Mouse (Mus musculus) stomach, postnatal 0 days (tissue): ENCODE results near the gene Irgm2.

ENCODE experiments used
- CTCF ChIP-seq: IDR thresholded peaks from 2 replicates; pipeline ENCODE4 v1.5.1; 2016; ENCODE audit warnings: antibody characterized with exemption, low read depth, mild to moderate bottlenecking, moderate library complexity
- EP300 ChIP-seq: optimal IDR thresholded peaks from 2 replicates; pipeline ENCODE3; 2016; ENCODE audit warnings: antibody characterized with exemption

DNA sequence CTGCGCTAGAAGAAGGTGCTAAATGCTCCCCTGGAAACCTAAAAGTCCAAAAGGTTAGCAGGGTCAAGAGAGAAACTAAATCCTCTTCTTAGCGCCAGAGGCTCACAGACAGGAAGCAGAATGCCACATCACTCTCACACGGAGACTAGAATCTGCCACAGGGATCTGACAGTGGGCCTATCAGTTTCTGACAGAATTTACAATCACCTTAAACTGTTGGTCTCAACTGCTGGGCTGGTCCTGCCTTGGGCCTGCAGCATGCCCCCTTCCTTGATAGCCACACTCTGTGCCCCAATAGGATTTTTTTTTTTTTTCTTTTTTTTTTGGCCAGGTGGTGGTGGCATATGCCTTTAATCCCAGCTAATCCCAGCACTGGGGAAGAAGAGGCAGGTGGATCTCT, 42.5 kb upstream of the Irgm2 start:
- no peak for TF ChIP-seq CTCF
- no peak for TF ChIP-seq EP300
